In genomic region chr19:47452211-47452610, GRCm38 (mm10) we compare ENCODE assay signal across 12 mouse cellular contexts. TPM values are rescaled to one million over a fixed set of nuclear protein-coding genes. Genes with fewer than 3 reads are reported as not detected.
DNase-seq lines count a peak whose midpoint lies in the region; ATAC-seq and TF ChIP-seq lines count a peak whose summit lies in the region.
"Had no signal": no experiment of that assay in that cellular context is flagged by ENCODE, and none has a peak within 500 bp of the region (broad histone marks: within the 10 kb centered on the region; RNA-seq: fewer than 3 reads in every experiment).

No protein-coding gene starts in this region.

- no peaks in the 10 kb centered on the region for H3K36me3 ChIP-seq in kidney, adult 2 months (ENCODE audit: control insufficient read depth, insufficient read depth, low read length)
- H3K36me3 ChIP-seq in heart, embryonic 13.5 days: no peaks in the 10 kb centered on the region
- H3K36me3 ChIP-seq: G1E had no signal

- 46% methylated on average over 7 of the region's 7 CpGs for WGBS in kidney, adult 2 months
- 56% methylated on average over 7 of the region's 7 CpGs for WGBS in heart, embryonic 13.5 days

- no peak for ATAC-seq in heart, embryonic 13.5 days (ENCODE audit: extremely low read depth, insufficient number of reproducible peaks, low FRiP score, low TSS enrichment)

- no peaks in the 10 kb centered on the region for H3K27me3 ChIP-seq in kidney, adult 2 months (replicated peaks; ENCODE audit: control insufficient read depth, insufficient read depth, low read length)
- H3K27me3 ChIP-seq in heart, embryonic 13.5 days (replicated peaks): no peaks in the 10 kb centered on the region

- no peak for TF ChIP-seq CTCF in kidney, adult 2 months (conservative IDR thresholded peaks at IDR 0.05; ENCODE audit: insufficient read depth, insufficient read length, low read depth, low read length)

- no peaks in the 10 kb centered on the region for H3K9me3 ChIP-seq in heart, embryonic 13.5 days
- H3K9me3 ChIP-seq: G1E; megakaryocyte, embryonic 14.5 days had no signal

- H3K4me1 ChIP-seq in kidney, adult 2 months (ENCODE audit: control insufficient read depth, insufficient read depth, low read length): peaks cover 28% of the 10 kb centered on the region
- H3K4me1 ChIP-seq in heart, embryonic 13.5 days: peaks cover 99% of the 10 kb centered on the region

- DNase-seq in kidney, adult 2 months: peak; percentile 80
- no peak for DNase-seq in kidney, postnatal 4 days
- peak; percentile 64 for DNase-seq in heart, postnatal 4 days
- peak; percentile 79 for DNase-seq in lung, postnatal 25 days (ENCODE audit: low spot score)
- no peak for DNase-seq in thymus, postnatal 0 days (ENCODE audit: low spot score)
- DNase-seq in cerebellum, postnatal 25 days: no peak
- DNase-seq: adrenal gland, adult 8-10 months; cerebellum, postnatal 14 days had no signal

- peak overlapping the region; percentile 25 for H3K27ac ChIP-seq in kidney, adult 2 months (ENCODE audit: insufficient read depth, low read depth, low read length)
- peak overlapping the region; percentile 96 for H3K27ac ChIP-seq in heart, embryonic 13.5 days (replicated peaks)

- no peak overlapping the region for H3K9ac ChIP-seq in heart, embryonic 13.5 days

- no peak overlapping the region for H3K4me2 ChIP-seq in heart, embryonic 13.5 days
- H3K4me2 ChIP-seq: liver, embryonic 11.5 days had no signal

- H3K4me3 ChIP-seq in kidney, adult 2 months (ENCODE audit: insufficient read depth, low read depth, low read length): no peak overlapping the region
- no peak overlapping the region for H3K4me3 ChIP-seq in heart, embryonic 13.5 days
- H3K4me3 ChIP-seq: megakaryocyte, embryonic 14.5 days had no signal

- TF ChIP-seq POLR2A in kidney, adult 2 months (IDR thresholded peaks at IDR 0.05; ENCODE audit: low read depth, low read length): no peak

RNA-seq across cellular contexts. Expression of gene Sh3pxd2a, which starts 12.0 kb away (rescaled TPM):
- polyA plus RNA-seq in kidney, adult 2 months (2012; rRNA removed): 14.9 and 15.5 TPM in 2 replicates
- polyA plus RNA-seq in heart, embryonic 13.5 days (2015; fragmentation: Nextera tagmentation; extraction: Ambion mirVana): 5.4 and 5.7 TPM in 2 replicates
- 10 to 100 TPM; 91.0 to 95.1 TPM for total RNA-seq in heart, postnatal 4 days (2021)
- polyA plus RNA-seq in thymus, postnatal 0 days (2015; fragmentation: Nextera tagmentation; extraction: Ambion mirVana): 2.0 and 2.6 TPM in 2 replicates
- polyA plus RNA-seq: G1E had no signal

Comparison
In these comparisons a context has a peak if more than half of its experiments do, and no peak if none do; other contexts are left out.
1. DNase-seq: peak in kidney, adult 2 months (single experiment), heart, postnatal 4 days (single experiment) and lung, postnatal 25 days (single experiment); none in kidney, postnatal 4 days (0 of 2), thymus, postnatal 0 days (single experiment) and cerebellum, postnatal 25 days (0 of 2).